Mouse (Mus musculus): ENCODE data around the gene Eif4g3.

DNA sequence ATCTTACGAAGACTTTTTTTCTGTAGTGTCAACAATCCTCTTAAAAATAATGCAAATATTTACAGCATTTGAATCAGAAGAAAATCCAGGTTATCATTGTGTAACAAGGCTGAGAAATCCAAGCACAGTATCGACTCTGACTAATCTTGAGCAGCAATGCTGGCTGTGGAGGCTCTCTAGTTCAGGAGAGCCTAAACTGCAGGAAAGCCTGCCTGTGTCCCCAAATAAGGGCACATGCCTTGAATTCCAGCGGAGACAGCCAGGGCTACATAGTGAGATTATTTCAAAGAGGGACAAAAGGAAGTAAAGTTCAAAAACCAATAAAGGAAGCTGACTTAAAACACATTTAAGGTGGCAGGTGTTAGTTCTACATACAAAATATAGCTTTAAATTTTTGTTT, 168.7 kb downstream of the Eif4g3 start:
- no peak for TF ChIP-seq CTCF (IDR thresholded peaks at IDR 0.05; ENCODE audit: insufficient read depth, low read depth, low read length)
- TF ChIP-seq POLR2A (IDR thresholded peaks at IDR 0.05; ENCODE audit: insufficient read depth, low read depth, low read length): no peak
